Mouse (Mus musculus) C2C12 (cell line): ENCODE data around the gene Cdc42se2.

Experiments
- CEBPB ChIP-seq: IDR thresholded peaks from one replicate; pipeline ENCODE4 v1.6.1; 2011; ENCODE audit warnings: low read depth, mild to moderate bottlenecking, control low read depth, moderate library complexity
- CTCF ChIP-seq: IDR thresholded peaks from one replicate; pipeline ENCODE4 v1.5.1; 2011; ENCODE audit not compliant: control insufficient read depth, insufficient read depth, insufficient read length
- MAX ChIP-seq: IDR thresholded peaks from one replicate; pipeline ENCODE4 v1.6.1; 2011; ENCODE audit warnings: mild to moderate bottlenecking, control low read depth
- MYOG ChIP-seq: IDR thresholded peaks from one replicate; pipeline ENCODE4 v1.6.1; 2011; ENCODE audit not compliant: control insufficient read depth, insufficient read length; ENCODE audit errors: extremely low read depth

DNA sequence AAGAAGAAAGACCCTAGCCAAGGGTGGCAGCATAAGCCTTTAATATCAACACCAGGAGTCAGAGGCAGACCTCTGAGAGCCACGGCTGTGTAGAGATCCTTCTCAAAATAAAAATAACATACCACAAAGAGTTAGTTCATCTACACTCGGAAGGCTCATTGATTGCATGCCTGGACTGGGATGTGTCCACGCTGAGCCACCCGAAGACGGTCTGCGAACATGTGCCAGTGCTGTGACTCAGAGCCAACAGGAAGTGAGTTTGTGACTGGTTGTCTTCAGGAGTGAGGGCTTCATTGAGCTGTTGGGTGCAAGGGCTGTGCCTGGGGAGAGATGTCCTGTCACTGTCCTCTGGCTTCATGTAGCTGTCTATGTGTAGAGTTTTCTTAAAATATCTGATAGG is 93.8 kb downstream of the Cdc42se2 start:
- no peak for TF ChIP-seq CEBPB
- TF ChIP-seq CTCF = no peak
- peak; percentile 78 for TF ChIP-seq MAX
- TF ChIP-seq MYOG = no peak
